Mouse (Mus musculus): ENCODE data around the gene Rps19bp1.

The Rps19bp1 gene

GRCm38 (mm10) chr15:80256656-80257601 lies 7.2 kb downstream of the Rps19bp1 start:
- DNase-seq, result no peak

DNA sequence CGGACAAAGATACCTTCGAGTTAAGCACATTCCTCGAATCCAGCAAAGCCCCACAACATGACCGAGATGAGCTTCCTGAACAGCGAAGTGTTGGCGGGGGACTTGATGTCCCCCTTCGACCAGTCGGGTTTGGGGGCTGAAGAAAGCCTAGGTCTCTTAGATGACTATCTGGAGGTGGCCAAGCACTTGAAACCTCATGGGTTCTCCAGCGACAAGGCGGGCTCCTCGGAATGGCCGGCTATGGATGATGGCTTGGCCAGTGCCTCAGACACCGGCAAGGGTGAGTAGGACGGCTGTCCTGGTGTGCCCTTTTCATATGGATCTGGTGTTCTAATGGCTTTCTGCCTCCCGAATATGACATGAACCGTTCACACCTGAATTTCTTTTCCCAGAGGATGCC lies 7.9 kb downstream of the Rps19bp1 start:
- peak; percentile 8 for DNase-seq

DNA sequence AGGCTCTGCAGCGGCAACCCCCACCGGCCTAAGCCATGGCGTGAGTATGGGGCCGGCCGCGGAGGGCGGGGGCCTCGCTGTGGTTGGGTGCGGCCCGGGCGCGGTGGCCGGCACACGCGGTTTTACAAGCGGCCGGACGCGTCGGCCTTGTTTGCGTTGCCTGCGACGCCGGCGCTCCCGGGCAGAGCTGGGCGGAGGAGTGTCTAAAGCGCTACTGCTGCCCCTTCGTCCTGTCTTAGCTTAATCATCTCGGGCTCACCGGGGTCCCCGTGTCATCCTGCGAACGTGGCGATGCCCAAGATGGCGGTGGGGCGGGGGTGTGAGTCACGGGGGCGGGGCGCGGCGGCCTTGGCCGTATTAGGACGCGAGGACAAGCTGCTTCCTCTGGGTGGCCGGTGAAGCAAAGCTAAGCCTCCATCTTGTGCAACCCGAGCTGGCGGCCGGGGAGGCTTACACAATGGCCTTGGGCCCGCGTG lies 8.4 kb downstream of the Rps19bp1 start:
- peak; percentile 87 for DNase-seq

- peak; percentile 98 for DNase-seq
Observed at GRCm38 (mm10) chr15:80254847-80255645, 9.1 kb downstream of the Rps19bp1 start, which contains the start of gene Atf4. TSS of gene Atf4 (plus strand) at chr15:80255184.

DNA sequence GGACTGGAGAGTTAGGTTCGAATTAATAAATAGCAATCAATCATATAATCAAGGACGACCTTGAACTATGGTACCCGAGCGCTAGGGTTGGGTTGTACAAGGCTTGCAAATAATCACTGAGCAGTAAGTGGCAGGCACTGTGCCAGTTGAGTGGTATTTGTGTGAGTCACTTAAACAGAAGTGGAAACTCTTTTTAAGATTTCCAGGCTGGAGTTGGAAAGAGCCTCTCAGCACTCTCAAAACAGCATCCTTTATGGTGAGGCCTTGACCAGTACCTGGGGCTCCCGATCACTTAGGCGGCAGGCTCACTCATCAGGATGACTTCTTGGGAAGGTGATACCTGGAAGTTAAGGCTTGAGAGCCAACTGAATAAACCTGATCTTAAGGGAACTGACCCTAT lies 9.9 kb downstream of the Rps19bp1 start:
- DNase-seq, result peak; percentile 47

- DNase-seq, result no peak
Observed at GRCm38 (mm10) chr15:80253530-80253929, 10.6 kb downstream of the Rps19bp1 start.

DNA sequence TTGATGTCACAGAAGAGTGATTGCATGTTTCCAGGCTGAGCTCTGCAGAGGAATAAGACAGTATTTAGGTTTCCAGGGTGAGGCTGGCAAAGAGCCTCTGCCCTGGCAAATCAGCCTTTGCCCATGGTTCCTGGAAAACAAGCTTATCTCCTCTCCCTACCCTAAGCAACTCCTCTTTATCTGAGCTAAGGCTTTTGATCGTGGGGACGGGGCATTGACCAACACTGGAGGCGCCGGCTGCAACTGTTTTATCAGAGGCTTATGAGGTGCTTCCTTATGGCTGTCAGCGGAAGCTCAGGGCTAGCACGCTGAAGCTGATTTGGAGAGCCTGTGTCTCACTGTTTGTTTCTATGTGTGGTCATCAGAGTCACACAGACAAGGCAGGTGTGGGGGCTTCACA lies 13.5 kb downstream of the Rps19bp1 start:
- DNase-seq, result no peak

DNA sequence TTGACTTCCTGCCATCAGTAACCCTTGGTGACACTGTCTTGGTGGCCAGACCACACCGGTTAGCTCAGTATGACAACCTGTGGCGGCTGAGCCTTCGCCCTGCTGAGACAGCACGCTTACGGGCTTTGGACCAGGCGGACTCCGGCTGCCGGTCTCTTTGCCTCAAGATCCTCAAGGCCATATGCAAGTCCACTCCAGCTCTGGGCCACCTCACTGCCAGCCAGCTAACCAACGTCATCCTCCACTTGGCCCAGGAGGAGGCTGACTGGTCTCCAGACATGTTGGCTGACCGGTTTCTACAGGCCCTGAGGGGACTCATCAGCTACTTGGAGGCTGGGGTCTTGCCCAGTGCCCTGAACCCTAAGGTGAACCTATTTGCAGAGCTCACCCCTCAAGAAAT lies 14.4 kb downstream of the Rps19bp1 start:
- DNase-seq, result no peak

- DNase-seq, result no peak
Observed at GRCm38 (mm10) chr15:80248596-80248995, 15.5 kb downstream of the Rps19bp1 start.

GRCm38 (mm10) chr15:80248135-80248534 lies 16.0 kb downstream of the Rps19bp1 start:
- DNase-seq, result no peak

GRCm38 (mm10) chr15:80235535-80235934 lies 28.6 kb downstream of the Rps19bp1 start, which contains the start of gene AC140267.1:
TSS of gene AC140267.1 (plus strand) at chr15:80235835.
- DNase-seq, result no peak

DNA sequence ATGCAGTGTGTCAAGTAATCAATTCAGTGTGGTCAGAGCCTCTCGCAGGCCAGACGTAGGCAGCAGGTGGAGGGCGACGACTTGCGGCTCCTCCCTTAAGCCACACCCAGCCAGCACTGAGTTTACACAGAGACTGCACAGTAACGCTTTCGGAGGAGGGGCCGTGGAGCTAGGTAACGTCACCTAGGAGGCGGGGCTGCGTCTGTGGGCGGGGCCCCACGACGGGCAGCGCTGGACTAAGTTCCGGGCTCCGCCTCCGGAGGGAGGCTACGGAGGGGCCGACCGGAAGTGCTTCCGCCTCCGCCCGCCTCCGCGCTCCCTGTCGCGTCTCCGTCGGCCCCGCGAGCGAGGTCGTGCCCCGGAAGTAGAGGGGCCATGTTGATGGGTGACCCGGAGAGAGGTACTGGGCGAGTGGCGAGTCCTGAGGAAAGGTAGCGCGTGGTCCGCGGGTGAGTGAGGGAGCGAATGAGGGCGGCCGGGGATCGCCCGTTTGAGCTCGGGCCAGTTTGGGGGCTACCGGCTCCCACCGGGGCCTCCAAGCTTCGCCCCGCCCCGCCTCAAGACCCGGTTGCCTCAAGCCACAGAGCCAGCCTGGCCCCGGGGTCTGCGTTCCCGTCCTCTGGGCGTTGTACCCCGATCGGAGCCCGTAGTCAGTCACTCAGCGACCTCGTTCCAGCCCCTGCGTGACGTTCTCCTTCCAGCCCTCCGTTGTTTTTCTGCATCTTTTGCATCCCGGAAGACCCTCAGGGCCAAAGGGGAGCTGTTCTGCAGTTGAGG lies 30.2 kb downstream of the Rps19bp1 start, which contains the start of gene Mief1:
Mief1 (plus strand) TSS at position 286 of the 777 bp plus-strand sequence.
- peak; percentile 99 for DNase-seq

DNA sequence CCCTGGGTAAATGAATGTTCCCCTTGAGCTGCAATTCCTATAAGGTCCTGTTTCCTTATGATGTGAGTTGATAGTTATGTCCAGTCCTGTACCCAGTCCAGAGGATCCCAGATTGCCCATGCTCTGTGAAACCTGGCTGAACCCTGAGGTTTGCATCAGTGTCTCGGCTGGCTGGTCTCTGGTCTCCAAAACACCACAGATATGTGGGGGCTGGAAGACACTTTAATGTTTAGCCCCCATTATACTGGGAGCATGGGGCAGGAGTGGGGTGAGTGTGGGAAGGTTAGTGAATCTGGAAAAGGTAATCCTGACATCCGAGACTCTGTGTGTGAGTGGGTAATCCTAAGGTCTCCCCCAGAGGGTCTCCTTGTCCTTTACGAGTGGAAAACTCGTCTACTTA lies 31.1 kb downstream of the Rps19bp1 start:
- DNase-seq, result no peak

DNA sequence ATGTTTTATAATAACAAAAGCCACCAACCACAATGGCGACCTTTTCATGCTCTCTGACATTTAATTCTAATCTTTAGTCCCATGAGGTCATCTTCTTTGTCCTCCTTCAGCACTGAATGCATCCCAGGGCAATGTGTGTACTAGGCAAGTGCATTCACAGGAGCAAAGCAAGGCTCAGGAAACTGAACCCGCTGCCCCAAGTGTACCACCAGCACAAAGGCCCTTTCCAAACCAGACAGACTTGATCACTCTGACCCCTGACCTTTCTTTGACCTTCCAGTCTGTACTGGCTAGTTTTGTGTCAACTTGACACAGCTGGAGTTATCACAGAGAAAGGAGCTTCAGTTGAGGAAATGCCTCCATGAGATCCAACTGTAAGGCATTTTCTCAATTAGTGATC lies 31.8 kb downstream of the Rps19bp1 start:
- DNase-seq, result no peak

DNA sequence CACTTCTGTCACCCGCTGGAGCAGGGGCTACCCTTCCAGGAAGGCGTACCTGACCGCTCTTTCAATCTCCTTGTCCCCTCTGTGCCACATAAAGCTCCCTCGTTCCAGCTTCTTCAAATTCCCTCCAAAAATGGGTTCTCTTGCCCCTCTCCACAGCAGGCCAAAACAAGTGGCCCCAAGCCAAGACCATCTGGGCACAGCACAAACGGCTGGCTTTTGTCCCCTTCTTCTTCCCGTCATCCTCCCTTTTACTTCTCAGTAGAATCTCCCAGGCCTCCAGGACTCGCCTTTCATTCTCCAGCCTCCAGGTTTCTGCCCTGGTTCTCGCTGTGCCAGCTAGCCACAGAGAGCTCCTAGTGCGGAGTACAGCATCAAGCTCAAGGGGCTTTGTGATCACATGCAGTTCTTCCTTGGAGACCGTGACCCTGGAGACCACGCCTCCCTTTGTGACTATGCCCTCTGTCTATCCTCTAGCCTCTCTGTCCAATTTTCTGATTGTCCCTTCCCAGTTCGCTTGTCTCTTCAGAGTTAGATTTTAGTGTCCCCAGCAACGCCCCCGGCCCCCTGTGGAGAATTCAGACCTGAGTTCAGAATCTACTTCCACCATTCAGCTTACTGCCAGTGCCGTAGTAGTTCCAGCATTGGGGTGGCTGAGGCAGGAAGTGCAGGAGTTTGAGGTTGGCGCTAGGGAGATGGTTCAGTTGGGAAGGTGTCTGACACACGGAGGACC lies 35.9 kb downstream of the Rps19bp1 start:
- no peak for DNase-seq

- DNase-seq, result peak; percentile 81
Observed at GRCm38 (mm10) chr15:80225796-80226195, 38.3 kb downstream of the Rps19bp1 start.

- DNase-seq, result peak; percentile 81
Observed at GRCm38 (mm10) chr15:80225208-80225607, 38.9 kb downstream of the Rps19bp1 start.

GRCm38 (mm10) chr15:80223751-80224150 lies 40.4 kb downstream of the Rps19bp1 start:
- no peak for DNase-seq

GRCm38 (mm10) chr15:80221031-80221430 lies 43.1 kb downstream of the Rps19bp1 start:
- no peak for DNase-seq

- no peak for DNase-seq
Observed at GRCm38 (mm10) chr15:80219705-80220657, 44.1 kb downstream of the Rps19bp1 start.

- peak; percentile 24 for DNase-seq
Observed at GRCm38 (mm10) chr15:80219211-80219610, 44.9 kb downstream of the Rps19bp1 start.
